Mouse (Mus musculus) activated CD4-positive, CD25-positive, alpha-beta regulatory T cell, adult 9 weeks (primary cell): Measurements from ENCODE around the gene Pkp1. TPM values are rescaled to one million over a fixed set of nuclear protein-coding genes. Genes with fewer than 3 reads are reported as not detected.

Experiments
- polyA plus RNA-seq: library from polyadenylated mRNA; unstranded; fragments of 100-300 nt; shearing (Covaris generic); gene quantifications from one replicate; pipeline ENCODE4 v1.2.1, GENCODE M21; 2017

The Pkp1 gene
- not detected for polyA plus RNA-seq

DNA sequence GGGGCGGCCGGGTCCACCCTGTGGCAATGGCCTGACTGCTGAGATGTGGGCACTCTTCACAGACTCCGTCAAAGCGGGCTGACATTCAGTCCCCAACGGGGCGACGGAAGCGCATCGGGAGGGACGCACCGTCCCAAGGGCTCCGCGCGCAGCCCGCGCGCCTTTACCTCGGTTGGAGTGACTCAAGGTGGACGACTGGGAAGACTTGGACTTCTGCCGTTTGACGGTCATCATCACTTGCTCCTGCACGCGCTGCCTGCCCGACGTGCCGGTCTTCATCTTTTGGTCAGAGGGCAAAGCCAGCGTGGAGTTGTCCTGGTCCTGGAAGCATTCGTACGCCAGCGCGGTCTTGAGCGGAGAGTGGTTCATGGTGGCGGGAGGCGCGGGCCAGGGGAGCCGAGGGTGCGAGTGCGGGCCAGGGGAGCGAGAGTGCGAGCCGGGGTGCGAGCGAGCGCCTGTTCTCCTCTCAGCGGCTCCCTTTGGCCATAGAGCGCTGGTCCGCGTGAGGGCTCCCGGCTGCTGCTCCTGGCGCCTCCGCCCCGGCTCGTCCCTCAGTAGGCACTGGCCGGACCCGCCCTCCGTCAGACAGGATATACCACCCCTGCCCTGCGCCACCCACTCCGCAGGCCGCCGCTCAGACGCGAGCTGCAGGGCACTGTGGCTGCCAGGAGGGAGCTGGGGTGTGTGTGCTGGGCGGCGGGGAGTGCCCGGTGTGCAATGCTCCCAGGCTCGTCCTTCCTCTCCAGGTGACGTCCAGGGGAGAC is at the start of gene Pkp1:
Pkp1 (minus strand) TSS at position 564 of the 764 bp plus-strand sequence.

DNA sequence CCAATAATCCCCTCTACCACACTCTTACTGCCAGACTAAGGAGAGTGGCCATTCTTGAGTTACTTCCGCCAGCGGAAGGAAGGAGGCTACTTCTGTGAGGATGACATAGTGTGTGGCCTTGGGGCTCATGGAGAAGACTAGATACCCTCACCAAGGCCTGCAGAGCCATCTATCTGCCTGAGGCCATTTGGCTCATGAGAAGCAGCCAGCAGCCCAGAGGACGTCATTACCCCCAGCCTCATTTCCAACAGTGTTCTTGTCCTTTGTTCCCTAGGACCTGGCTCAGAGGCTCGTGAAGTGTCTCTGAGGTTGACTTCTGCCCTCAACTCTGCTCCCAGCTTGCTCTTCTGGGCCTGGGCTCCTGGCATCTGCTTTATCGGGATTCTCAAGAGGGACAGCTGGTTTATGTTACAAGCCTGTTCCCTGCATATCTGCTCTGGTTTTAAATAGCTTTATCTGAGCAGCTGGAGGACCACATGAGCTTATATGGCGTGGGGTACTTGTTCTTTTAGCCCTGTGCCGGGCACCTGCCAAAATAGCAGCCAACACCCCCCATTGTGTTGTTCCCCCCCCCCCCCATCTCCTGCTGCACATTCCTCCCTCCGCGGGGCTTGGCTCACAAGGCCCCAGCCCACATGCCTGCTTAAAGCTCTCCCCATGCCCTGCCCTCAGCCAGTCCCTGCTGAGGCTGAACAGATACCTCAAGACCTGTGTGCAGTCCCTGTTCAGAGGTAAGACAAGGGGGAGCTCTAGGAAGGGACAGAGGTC is 83.1 kb downstream of the Pkp1 start, which contains the start of gene Tnnt2:
Tnnt2 (plus strand) TSS at position 639 of the 768 bp plus-strand sequence.

Other genes starting within 250 kb of the Pkp1 start
- 85.8 TPM for gene Csrp1, start 199.1 kb downstream of the Pkp1 start, polyA plus RNA-seq
- 1.7 TPM for gene Phlda3, start 153.1 kb downstream of the Pkp1 start, polyA plus RNA-seq
- gene Tnni1, start 139.8 kb downstream of the Pkp1 start, polyA plus RNA-seq = 0.27 TPM
- 26.8 TPM for gene Lad1, start 100.6 kb downstream of the Pkp1 start, polyA plus RNA-seq
- 0.72 TPM for gene Tnnt2, start 82.9 kb downstream of the Pkp1 start, polyA plus RNA-seq
- gene Igfn1, start 87.1 kb upstream of the Pkp1 start, polyA plus RNA-seq = not detected
- gene Tmem9, start 88.9 kb upstream of the Pkp1 start, polyA plus RNA-seq = 41.2 TPM
- not detected for gene Ascl5, start 131.6 kb upstream of the Pkp1 start, polyA plus RNA-seq
- 3.8 TPM for gene Cacna1s, start 133.5 kb upstream of the Pkp1 start, polyA plus RNA-seq
- gene Kif21b, start 212.2 kb upstream of the Pkp1 start, polyA plus RNA-seq = 44.8 TPM